Mouse (Mus musculus) layer of hippocampus, adult 11-12 months (tissue): ENCODE results near the gene Gstp2.

Experiments
- DNase-seq: peaks from one replicate; pipeline ENCODE4 v3.0.0; 2022; ENCODE audit warnings: low spot score

Gstp2 gene

GRCm38 (mm10) chr19:4045966-4046865, at the start of gene Gstp2:
Gene Gstp2 (minus strand): TSS chr19:4046023.
- peak; percentile 87 for DNase-seq

GRCm38 (mm10) chr19:4094774-4095303, 49.0 kb upstream of the Gstp2 start:
- no peak for DNase-seq

DNA sequence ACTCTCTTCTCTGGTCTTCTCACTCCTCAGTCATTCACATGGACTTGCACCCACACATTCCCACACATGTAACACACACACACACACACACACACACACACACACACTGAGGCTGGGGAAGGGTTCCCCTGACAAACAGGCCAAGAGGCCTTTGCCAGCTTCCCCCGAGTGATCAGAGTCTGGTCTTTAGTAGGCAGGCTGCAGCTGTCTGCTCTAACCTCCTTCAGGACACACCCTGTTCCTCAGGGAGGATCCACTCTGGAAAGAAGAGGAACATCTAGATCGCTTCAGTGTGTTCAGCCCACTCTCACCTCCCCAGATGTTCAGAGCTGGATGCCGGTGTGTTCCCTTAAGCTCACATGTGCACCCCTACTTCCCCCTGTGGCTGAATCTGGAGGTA, 48.5 kb upstream of the Gstp2 start:
- DNase-seq, result no peak

DNA sequence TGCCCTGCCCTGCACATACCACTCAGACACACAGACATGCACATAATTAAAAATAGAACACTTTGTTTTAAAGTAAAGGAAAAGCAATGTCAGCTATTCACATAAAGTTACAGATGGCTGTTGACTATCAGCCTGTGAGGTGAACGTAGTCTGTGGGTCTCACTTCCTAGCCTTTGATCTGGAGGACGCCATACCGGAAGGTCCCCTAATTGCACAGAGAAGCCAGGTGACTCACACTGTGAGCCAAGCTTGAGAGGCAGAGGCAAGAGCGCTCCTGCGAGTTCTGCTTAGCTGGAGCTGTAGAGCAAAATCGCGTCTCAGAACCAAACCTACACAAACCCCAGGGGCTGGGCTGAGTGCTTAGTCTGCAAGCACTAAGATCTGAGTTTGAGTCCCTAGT, 47.9 kb upstream of the Gstp2 start:
- DNase-seq, result no peak

DNA sequence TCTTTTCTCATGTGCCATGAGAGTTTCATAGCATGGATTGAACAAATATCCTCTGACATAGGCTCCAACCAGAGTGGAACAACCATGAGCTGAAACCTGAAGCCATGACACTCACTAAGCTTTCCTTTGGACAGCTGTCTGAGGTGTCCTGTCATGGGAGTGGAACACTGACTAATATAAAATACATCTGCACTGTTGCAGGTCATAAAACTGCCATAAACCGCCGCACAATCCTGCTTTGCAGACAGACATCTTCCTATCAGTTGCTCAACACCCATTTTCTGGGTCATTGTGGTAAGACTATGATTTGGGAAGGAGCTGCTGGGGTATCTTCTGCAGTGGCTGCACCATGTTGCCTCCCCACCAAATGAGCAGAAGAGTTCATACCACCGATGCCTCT, 46.9 kb upstream of the Gstp2 start:
- no peak for DNase-seq

- no peak for DNase-seq
Observed at GRCm38 (mm10) chr19:4091383-4091782, 45.6 kb upstream of the Gstp2 start.

- no peak for DNase-seq
Observed at GRCm38 (mm10) chr19:4090446-4090845, 44.6 kb upstream of the Gstp2 start.

DNA sequence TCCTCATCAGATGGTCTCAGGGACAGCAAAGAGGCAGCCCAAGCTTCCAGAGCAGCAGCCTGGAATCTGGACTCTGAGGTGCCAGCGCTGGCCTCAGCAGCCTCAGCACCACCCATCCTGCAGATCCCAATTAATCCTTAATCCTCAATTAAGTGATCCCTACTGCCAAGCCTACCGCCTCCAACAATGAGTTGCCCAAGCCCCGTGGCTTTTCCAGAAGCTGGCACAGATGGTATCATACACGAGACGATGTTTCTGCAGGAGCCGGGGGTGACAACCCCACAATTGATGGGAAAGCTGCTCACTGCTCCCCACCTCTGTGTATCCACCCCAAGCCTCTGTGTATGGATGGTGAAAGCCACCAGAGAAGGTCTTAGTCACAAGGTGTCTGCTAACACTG, 43.3 kb upstream of the Gstp2 start:
- peak; percentile 34 for DNase-seq

- no peak for DNase-seq
Observed at GRCm38 (mm10) chr19:4088146-4088545, 42.3 kb upstream of the Gstp2 start.

GRCm38 (mm10) chr19:4087090-4087489, 41.3 kb upstream of the Gstp2 start:
- no peak for DNase-seq

- no peak for DNase-seq
Observed at GRCm38 (mm10) chr19:4086156-4086555, 40.3 kb upstream of the Gstp2 start.

- no peak for DNase-seq
Observed at GRCm38 (mm10) chr19:4084984-4085383, 39.2 kb upstream of the Gstp2 start.

DNA sequence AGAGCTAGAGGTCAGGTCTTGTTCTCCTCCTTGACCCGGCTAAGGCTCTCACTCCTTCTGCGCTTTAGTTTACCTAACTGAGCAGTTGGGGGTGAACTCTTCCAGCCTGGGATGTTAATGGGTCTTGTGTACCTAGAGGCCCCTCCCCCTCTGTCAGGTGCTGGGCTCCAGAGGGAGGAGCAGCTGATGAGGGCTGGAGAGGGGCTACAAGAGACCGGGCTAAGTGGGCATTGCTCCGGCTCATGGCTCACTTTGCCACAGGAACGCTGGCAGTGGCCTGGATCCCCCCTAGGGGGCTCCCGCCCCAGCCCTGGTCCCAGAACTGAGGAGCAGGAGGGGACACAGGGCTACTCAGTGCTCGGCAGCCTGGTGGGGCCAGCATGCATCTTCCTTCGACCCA, 38.0 kb upstream of the Gstp2 start:
- DNase-seq, result no peak

- no peak for DNase-seq
Observed at GRCm38 (mm10) chr19:4083316-4083715, 37.5 kb upstream of the Gstp2 start.

- no peak for DNase-seq
Observed at GRCm38 (mm10) chr19:4082219-4082965, 36.6 kb upstream of the Gstp2 start.

GRCm38 (mm10) chr19:4081394-4081793, 35.6 kb upstream of the Gstp2 start, which contains the start of gene Cabp2:
Gene Cabp2 (plus strand): TSS chr19:4081578.
- no peak for DNase-seq

GRCm38 (mm10) chr19:4080511-4081009, 34.7 kb upstream of the Gstp2 start:
- DNase-seq, result no peak

- no peak for DNase-seq
Observed at GRCm38 (mm10) chr19:4079594-4079993, 33.8 kb upstream of the Gstp2 start.

DNA sequence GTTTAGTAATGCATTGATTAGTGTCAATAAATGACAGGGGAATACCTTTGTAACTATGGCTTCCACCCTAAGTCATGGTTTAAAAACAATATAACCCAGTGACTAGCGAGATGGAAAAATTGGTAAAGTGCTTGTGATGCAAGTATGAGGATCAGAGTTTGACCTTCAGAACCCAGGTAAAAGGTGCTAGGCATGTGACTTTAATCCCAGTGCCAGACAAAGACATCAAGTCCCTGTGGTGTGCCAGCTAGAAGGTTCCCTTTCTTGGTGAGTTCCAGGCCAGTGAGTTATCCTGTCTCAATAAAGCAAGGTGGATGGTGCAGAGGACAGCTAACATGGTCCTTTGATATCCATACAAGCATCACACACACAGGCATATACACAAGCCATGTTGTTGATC, 29.7 kb upstream of the Gstp2 start:
- no peak for DNase-seq

GRCm38 (mm10) chr19:4072706-4073424, 27.0 kb upstream of the Gstp2 start:
- DNase-seq, result no peak

- DNase-seq, result no peak
Observed at GRCm38 (mm10) chr19:4071406-4071805, 25.6 kb upstream of the Gstp2 start.

DNA sequence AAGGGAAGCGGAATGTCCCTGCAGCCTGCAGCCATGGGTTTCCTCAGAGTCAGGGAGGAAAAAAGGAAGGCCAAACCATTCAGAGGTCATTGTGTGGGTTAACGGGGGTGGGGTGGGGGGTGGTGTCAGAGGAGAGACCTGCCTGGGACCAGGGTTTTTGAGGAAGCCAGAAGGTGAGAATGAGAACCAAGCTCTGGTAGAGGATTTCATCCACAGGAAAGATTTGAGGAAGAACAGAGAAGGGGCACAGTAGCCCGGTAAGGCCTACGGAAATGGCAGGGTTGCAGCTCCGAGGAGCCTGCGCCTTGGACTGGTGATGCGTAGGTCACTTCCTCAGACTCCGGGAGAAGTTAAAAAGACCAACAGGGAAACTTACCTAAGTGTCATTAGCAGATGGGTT, 24.9 kb upstream of the Gstp2 start:
- no peak for DNase-seq
